Mouse (Mus musculus) liver, embryonic 11.5 days (tissue): Measurements from ENCODE around the gene Kcnn3. TPM values are rescaled to one million over a fixed set of nuclear protein-coding genes. Genes with fewer than 3 reads are reported as not detected.

Experiments
- ATAC-seq: fragments of 200-750 bp; cut with Nextera tagmentation; replicated peaks from 2 replicates; pipeline ENCODE4 v1.8.0; 2017; ENCODE audit warnings: moderate number of reproducible peaks, mild to moderate bottlenecking, moderate TSS enrichment, moderate library complexity; ENCODE audit not compliant: low FRiP score
- DNase-seq: peaks from one replicate; pipeline ENCODE4 v3.0.0-alpha.2; 2017; ENCODE audit warnings: low spot score
- H3K27ac ChIP-seq: fragments of 300-500 bp; sonication (generic); 2 replicates; pipeline ENCODE4 v1.5.1; 2014; ENCODE audit warnings: mild to moderate bottlenecking, low read depth, low read length, control low read depth
- H3K27me3 ChIP-seq: fragments of 300-500 bp; sonication (generic); replicated peaks from 2 replicates; pipeline ENCODE4 v1.6.1; 2014; ENCODE audit warnings: low read length, mixed read lengths; ENCODE audit not compliant: control insufficient read depth, insufficient read depth
- H3K36me3 ChIP-seq: fragments of 300-500 bp; sonication (generic); 2 replicates; pipeline ENCODE4 v1.6.1; 2014; ENCODE audit warnings: mild to moderate bottlenecking, low read length, moderate library complexity, mixed read lengths; ENCODE audit not compliant: control insufficient read depth, insufficient read depth
- H3K4me1 ChIP-seq: fragments of 300-500 bp; sonication (generic); replicated peaks from 2 replicates; pipeline ENCODE4 v1.6.1; 2014; ENCODE audit warnings: low read length, mixed read lengths; ENCODE audit not compliant: control insufficient read depth, insufficient read depth
- H3K4me2 ChIP-seq: fragments of 300-500 bp; sonication (generic); 2 replicates; pipeline ENCODE4 v1.6.1; 2014; ENCODE audit warnings: mild to moderate bottlenecking, control low read depth, moderate library complexity
- H3K4me3 ChIP-seq: fragments of 300-500 bp; sonication (generic); 2 replicates; pipeline ENCODE4 v1.5.1; 2014; ENCODE audit warnings: low read depth, low read length, control low read depth
- H3K9ac ChIP-seq: fragments of 300-500 bp; sonication (generic); 2 replicates; pipeline ENCODE4 v1.6.1; 2014; ENCODE audit warnings: low read depth, low read length, control low read depth
- H3K9me3 ChIP-seq: fragments of 300-500 bp; sonication (generic); 2 replicates; pipeline ENCODE4 v1.6.1; 2016; ENCODE audit warnings: low read length, inconsistent platforms, mixed read lengths; ENCODE audit not compliant: control insufficient read depth
- WGBS: fragments of 180-500 bp; shearing (Covaris S2); extraction: QIAGEN DNeasy Blood & Tissue Kit; methylation state at CpG from one replicate; pipeline ENCODE4 v1.1.7; 2014; 5-methylcytosine and 5-hydroxymethylcytosine counted together
- polyA plus RNA-seq: library from polyadenylated mRNA; unstranded; fragments of >200 nt; fragmentation: Nextera tagmentation; extraction: Ambion mirVana; gene quantifications from 2 replicates; pipeline ENCODE4 v1.2.1, GENCODE M21; 2014

Kcnn3 gene
- polyA plus RNA-seq, 1 experiment from 2014 or later, result 0.45 TPM

- Histone ChIP-seq H3K27ac (no peak overlapping the region), H3K27me3 (no peaks in the 10 kb centered on the region; the same call in 1 of the 2 replicates), H3K4me2 (no peak overlapping the region), H3K9me3 (no peaks in the 10 kb centered on the region), H3K36me3 (no peaks in the 10 kb centered on the region), H3K4me3 (no peak overlapping the region), H3K4me1 (no peaks in the 10 kb centered on the region), H3K9ac (no peak overlapping the region)
- ATAC-seq (no peak), DNase-seq (no peak)
- 85% methylated on average over 6 of the region's 6 CpGs for WGBS
Measured at GRCm38 (mm10) chr3:89633941-89634340, 114.0 kb downstream of the Kcnn3 start.

- Histone ChIP-seq H3K27ac (no peak overlapping the region), H3K4me3 (no peak overlapping the region), H3K27me3 (peaks cover 3% of the 10 kb centered on the region; the same call in 1 of the 2 replicates), H3K9me3 (no peaks in the 10 kb centered on the region), H3K4me2 (no peak overlapping the region), H3K9ac (no peak overlapping the region), H3K36me3 (no peaks in the 10 kb centered on the region), H3K4me1 (no peaks in the 10 kb centered on the region; the same call in 1 of the 2 replicates)
- 36% methylated on average over 3 of the region's 3 CpGs for WGBS
- DNase-seq (no peak), ATAC-seq (no peak)
Measured at GRCm38 (mm10) chr3:89640804-89641203, 120.8 kb downstream of the Kcnn3 start.

GRCm38 (mm10) chr3:89643391-89643790, 123.4 kb downstream of the Kcnn3 start:
- 50% methylated on average over 8 of the region's 8 CpGs for WGBS
- H3K27me3 ChIP-seq, result peaks cover 3% of the 10 kb centered on the region; the same call in 1 of the 2 replicates
- ATAC-seq, result no peak
- peaks cover 3% of the 10 kb centered on the region; the same call in 1 of the 2 replicates for H3K4me1 ChIP-seq
- H3K4me3 ChIP-seq, result no peak overlapping the region
- no peaks in the 10 kb centered on the region for H3K9me3 ChIP-seq
- DNase-seq, result no peak
- H3K27ac ChIP-seq, result no peak overlapping the region
- no peaks in the 10 kb centered on the region for H3K36me3 ChIP-seq
- no peak overlapping the region for H3K4me2 ChIP-seq
- H3K9ac ChIP-seq, result no peak overlapping the region

GRCm38 (mm10) chr3:89646813-89647255, 126.9 kb downstream of the Kcnn3 start:
- Histone ChIP-seq H3K27ac (no peak overlapping the region), H3K4me3 (no peak overlapping the region), H3K4me1 (peaks cover 3% of the 10 kb centered on the region; the same call in 1 of the 2 replicates), H3K36me3 (no peaks in the 10 kb centered on the region), H3K4me2 (no peak overlapping the region; the same call in 1 of the 2 replicates), H3K27me3 (peaks cover 3% of the 10 kb centered on the region; the same call in 1 of the 2 replicates), H3K9ac (no peak overlapping the region), H3K9me3 (no peaks in the 10 kb centered on the region)
- DNase-seq, result no peak
- WGBS, result 74% methylated on average over 5 of the region's 5 CpGs
- no peak for ATAC-seq

GRCm38 (mm10) chr3:89647268-89647874, 127.4 kb downstream of the Kcnn3 start:
- H3K4me1 ChIP-seq, result peaks cover 3% of the 10 kb centered on the region; the same call in 1 of the 2 replicates
- ATAC-seq, result no peak
- H3K9me3 ChIP-seq, result no peaks in the 10 kb centered on the region
- 66% methylated on average over 6 of the region's 6 CpGs for WGBS
- no peak for DNase-seq
- H3K4me3 ChIP-seq, result no peak overlapping the region
- H3K36me3 ChIP-seq, result no peaks in the 10 kb centered on the region
- H3K4me2 ChIP-seq, result no peak overlapping the region
- H3K9ac ChIP-seq, result no peak overlapping the region
- peaks cover 2% of the 10 kb centered on the region; the same call in 1 of the 2 replicates for H3K27me3 ChIP-seq
- H3K27ac ChIP-seq, result no peak overlapping the region

- no peak for ATAC-seq
Measured at GRCm38 (mm10) chr3:89649890-89650289, 129.9 kb downstream of the Kcnn3 start.

GRCm38 (mm10) chr3:89653231-89653954, 133.4 kb downstream of the Kcnn3 start:
- H3K9me3 ChIP-seq, result no peaks in the 10 kb centered on the region
- no peak overlapping the region for H3K4me3 ChIP-seq
- DNase-seq (no peak), ATAC-seq (no peak)
- H3K36me3 ChIP-seq, result no peaks in the 10 kb centered on the region
- no peak overlapping the region for H3K4me2 ChIP-seq
- no peaks in the 10 kb centered on the region; the same call in 1 of the 2 replicates for H3K27me3 ChIP-seq
- no peaks in the 10 kb centered on the region for H3K4me1 ChIP-seq
- no peak overlapping the region for H3K27ac ChIP-seq
- no peak overlapping the region for H3K9ac ChIP-seq
- WGBS, result 75% methylated on average over 12 of the region's 12 CpGs

More at GRCm38 (mm10) chr3:89649890-89650289, 129.9 kb downstream of the Kcnn3 start:
- Histone ChIP-seq H3K4me3 (no peak overlapping the region), H3K9ac (no peak overlapping the region), H3K36me3 (no peaks in the 10 kb centered on the region), H3K9me3 (no peaks in the 10 kb centered on the region), H3K4me1 (0 out of 2 replicates have a peak, but pooled peaks cover 3% of the 10 kb centered on the region), H3K4me2 (no peak overlapping the region), H3K27ac (no peak overlapping the region), H3K27me3 (no peaks in the 10 kb centered on the region; the same call in 1 of the 2 replicates)
- WGBS, result 84% methylated on average over 7 of the region's 7 CpGs
- no peak for DNase-seq

GRCm38 (mm10) chr3:89657092-89657491, 137.1 kb downstream of the Kcnn3 start:
- Histone ChIP-seq H3K4me1 (no peaks in the 10 kb centered on the region), H3K9ac (no peak overlapping the region)
- 69% methylated on average over 5 of the region's 5 CpGs for WGBS

More at GRCm38 (mm10) chr3:89657092-89657491, 137.1 kb downstream of the Kcnn3 start:
- DNase-seq (no peak), ATAC-seq (no peak)
- no peak overlapping the region for H3K4me3 ChIP-seq
- H3K36me3 ChIP-seq, result no peaks in the 10 kb centered on the region
- no peak overlapping the region for H3K4me2 ChIP-seq
- no peaks in the 10 kb centered on the region; the same call in 1 of the 2 replicates for H3K27me3 ChIP-seq
- no peaks in the 10 kb centered on the region for H3K9me3 ChIP-seq
- H3K27ac ChIP-seq, result no peak overlapping the region
